Mouse (Mus musculus): ENCODE data around the gene Styx. TPM values are rescaled to one million over a fixed set of nuclear protein-coding genes. Genes with fewer than 3 reads are reported as not detected.
"Not testable (repeated sequence)": the region's sequence is repeated elsewhere in the genome, so short reads cannot be mapped to it uniquely, and the experiment has no call there.

The Styx gene
- total RNA-seq, 2 experiments from 2014 or later: 18.5 to 21.0 TPM

GRCm38 (mm10) chr14:45329589-45330181, 21.2 kb upstream of the Styx start, which contains the start of gene Psmc6:
Gene Psmc6 (plus strand): TSS chr14:45329788.
- peak; percentile 91 for DNase-seq (ENCODE audit: low spot score in 2 of 2)
- intact Hi-C loops (cut with DNase I): loop anchor here (1.0 to 2.0 kb wide), 2 partner anchors 11 to 21 kb away; partner anchors contain the start of genes Ero1l and Styx

- DNase-seq (ENCODE audit: low spot score in 2 of 2): no peak
- intact Hi-C loops (cut with DNase I): no loop called here
Measured at GRCm38 (mm10) chr14:45364211-45365195, 13.6 kb downstream of the Styx start.

GRCm38 (mm10) chr14:45365196-45365587, 14.3 kb downstream of the Styx start:
- intact Hi-C loops (cut with DNase I): no loop called here

GRCm38 (mm10) chr14:45378771-45379170, 27.9 kb downstream of the Styx start:
- intact Hi-C loops (cut with DNase I): no loop called here
- no peak for DNase-seq (ENCODE audit: low spot score in 2 of 2)

More at GRCm38 (mm10) chr14:45365196-45365587, 14.3 kb downstream of the Styx start:
- no peak for DNase-seq (ENCODE audit: low spot score in 2 of 2)

GRCm38 (mm10) chr14:45380756-45381155, 29.9 kb downstream of the Styx start:
- DNase-seq (ENCODE audit: low spot score in 2 of 2): no peak
- intact Hi-C loops (cut with DNase I): no loop called here

- DNase-seq (ENCODE audit: low spot score in 2 of 2): no peak
- intact Hi-C loops (cut with DNase I): no loop called here
Measured at GRCm38 (mm10) chr14:45382912-45383311, 32.0 kb downstream of the Styx start.

GRCm38 (mm10) chr14:45385596-45385995, 34.7 kb downstream of the Styx start:
- intact Hi-C loops (cut with DNase I): loop anchor here (5.0 kb wide), 1 partner anchor 48 kb away; no protein-coding TSS in a partner anchor
- no peak for DNase-seq (ENCODE audit: low spot score in 2 of 2)

- intact Hi-C loops (cut with DNase I): loop anchor here (5.0 kb wide), 1 partner anchor 50 kb away; no protein-coding TSS in a partner anchor
- no peak for DNase-seq (ENCODE audit: low spot score in 2 of 2)
Measured at GRCm38 (mm10) chr14:45387480-45387879, 36.6 kb downstream of the Styx start.

- intact Hi-C loops (cut with DNase I): loop anchor here (5.0 kb wide), 1 partner anchor 51 kb away; no protein-coding TSS in a partner anchor
- peak; percentile 89 to 94 for DNase-seq (ENCODE audit: low spot score in 2 of 2)
Measured at GRCm38 (mm10) chr14:45388345-45389181, 37.7 kb downstream of the Styx start.

GRCm38 (mm10) chr14:45389194-45389593, 38.3 kb downstream of the Styx start:
- no peak for DNase-seq (ENCODE audit: low spot score in 2 of 2)
- intact Hi-C loops (cut with DNase I): loop anchor here (5.0 kb wide), 1 partner anchor 52 kb away; no protein-coding TSS in a partner anchor

- intact Hi-C loops (cut with DNase I): no loop called here
- no peak for DNase-seq (ENCODE audit: low spot score in 2 of 2)
Measured at GRCm38 (mm10) chr14:45399836-45400235, 48.9 kb downstream of the Styx start.

GRCm38 (mm10) chr14:45403651-45404050, 52.8 kb downstream of the Styx start:
- DNase-seq (ENCODE audit: low spot score in 2 of 2): no peak
- intact Hi-C loops (cut with DNase I): no loop called here

GRCm38 (mm10) chr14:45404813-45405212, 53.9 kb downstream of the Styx start, which contains the start of gene Gnpnat1:
Gene Gnpnat1 (minus strand): TSS chr14:45404913.
- DNase-seq (ENCODE audit: low spot score in 2 of 2); intact Hi-C loops (cut with DNase I): not testable (repeated sequence)

GRCm38 (mm10) chr14:45416265-45416664, 65.4 kb downstream of the Styx start:
- no peak for DNase-seq (ENCODE audit: low spot score in 2 of 2)
- intact Hi-C loops (cut with DNase I): no loop called here

- DNase-seq (ENCODE audit: low spot score in 2 of 2): no peak
- intact Hi-C loops (cut with DNase I): no loop called here
Measured at GRCm38 (mm10) chr14:45418553-45418952, 67.7 kb downstream of the Styx start.

- intact Hi-C loops (cut with DNase I): no loop called here
Measured at GRCm38 (mm10) chr14:45419323-45419722, 68.4 kb downstream of the Styx start.

GRCm38 (mm10) chr14:45422371-45422770, 71.5 kb downstream of the Styx start:
- DNase-seq (ENCODE audit: low spot score in 2 of 2): no peak
- intact Hi-C loops (cut with DNase I): loop anchor here (2.0 to 5.0 kb wide), 3 partner anchors 120 to 350 kb away; no protein-coding TSS in a partner anchor

More at GRCm38 (mm10) chr14:45419323-45419722, 68.4 kb downstream of the Styx start:
- DNase-seq (ENCODE audit: low spot score in 2 of 2): no peak

- intact Hi-C loops (cut with DNase I): loop anchor here (2.0 to 5.0 kb wide), 3 partner anchors 119 to 350 kb away; no protein-coding TSS in a partner anchor
- DNase-seq (ENCODE audit: low spot score in 2 of 2): peak in 1 of 2 experiments; percentile 18
Measured at GRCm38 (mm10) chr14:45423220-45423619, 72.3 kb downstream of the Styx start.

All from left cerebral cortex, postnatal 36 days (tissue).